ENCODE assay signal across 27 mouse cellular contexts in genomic region chr1:135000527-135000926, GRCm38 (mm10). TPM values are rescaled to one million over a fixed set of nuclear protein-coding genes. Genes with fewer than 3 reads are reported as not detected.
DNase-seq lines count a peak whose midpoint lies in the region; ATAC-seq and TF ChIP-seq lines count a peak whose summit lies in the region.
"Had no signal": no experiment of that assay in that cellular context is flagged by ENCODE, and none has a peak within 500 bp of the region (broad histone marks: within the 10 kb centered on the region; RNA-seq: fewer than 3 reads in every experiment).

No protein-coding gene starts in this region.

- TF ChIP-seq CTCF in intestine, postnatal 0 days (IDR thresholded peaks at IDR 0.05; ENCODE audit: low read depth), result no peak

- H3K36me3 ChIP-seq in intestine, postnatal 0 days (ENCODE audit: control insufficient read depth, insufficient read depth), result no peaks in the 10 kb centered on the region
- H3K36me3 ChIP-seq: embryonic facial prominence, embryonic 13.5 days; forebrain, embryonic 12.5 days; heart, embryonic 15.5 days; limb, embryonic 13.5 days; liver, embryonic 13.5 days; lung, embryonic 15.5 days; neural tube, embryonic 15.5 days had no signal

- WGBS in intestine, postnatal 0 days, result 79% methylated on average over 9 of the region's 9 CpGs

- intact Hi-C loops in left cerebral cortex, postnatal 4 days (cut with DNase I), result no loop called here

- H3K4me1 ChIP-seq in intestine, postnatal 0 days (replicated peaks; ENCODE audit: control insufficient read depth, insufficient read depth, low read length), result no peaks in the 10 kb centered on the region
- H3K4me1 ChIP-seq: liver, embryonic 13.5 days; lung, embryonic 15.5 days had no signal

- H3K27me3 ChIP-seq in intestine, postnatal 0 days (replicated peaks; ENCODE audit: control insufficient read depth, insufficient read depth, low read length), result no peaks in the 10 kb centered on the region
- H3K27me3 ChIP-seq: embryonic facial prominence, embryonic 13.5 days; forebrain, embryonic 12.5 days; heart, embryonic 15.5 days; liver, embryonic 13.5 days; neural tube, embryonic 15.5 days had no signal

- H3K27ac ChIP-seq in intestine, postnatal 0 days (ENCODE audit: low read depth, low read length), result no peak overlapping the region
- H3K27ac ChIP-seq: embryonic facial prominence, embryonic 13.5 days; forebrain, embryonic 12.5 days; heart, embryonic 15.5 days; hindbrain, embryonic 14.5 days; layer of hippocampus, adult 2 months; limb, embryonic 13.5 days; liver, embryonic 13.5 days; lung, embryonic 15.5 days; neural tube, embryonic 15.5 days had no signal

- H3K9me3 ChIP-seq in intestine, postnatal 0 days (ENCODE audit: control insufficient read depth), result no peaks in the 10 kb centered on the region
- H3K9me3 ChIP-seq: embryonic facial prominence, embryonic 13.5 days; forebrain, embryonic 12.5 days; heart, embryonic 15.5 days; limb, embryonic 13.5 days; liver, embryonic 13.5 days; lung, embryonic 15.5 days; neural tube, embryonic 15.5 days had no signal

- no peak overlapping the region for H3K4me3 ChIP-seq in intestine, postnatal 0 days (ENCODE audit: low read depth, low read length)
- H3K4me3 ChIP-seq: embryonic facial prominence, embryonic 13.5 days; erythroblast, embryonic 14.5 days; forebrain, embryonic 12.5 days; heart, embryonic 15.5 days; layer of hippocampus, adult 2 months; limb, embryonic 13.5 days; liver, embryonic 13.5 days; lung, embryonic 15.5 days; neural tube, embryonic 15.5 days had no signal

- peak; percentile 75 for ATAC-seq in megakaryocyte progenitor cell, adult 5-6 weeks (replicated peaks; ENCODE audit: poor library complexity)
- no peak for ATAC-seq in intestine, postnatal 0 days

- DNase-seq in 416B (ENCODE audit: low read depth), result peak; percentile 33
- DNase-seq in A20 (ENCODE audit: low read depth, low spot score), result peak; percentile 26
- DNase-seq in ZHBTc4 (ENCODE audit: low read depth, low spot score), result peak; percentile 29
- no peak for DNase-seq in lung, postnatal 36 days
- no peak for DNase-seq in kidney, adult 9 months
- DNase-seq in left cerebral cortex, postnatal 4 days, result no peak
- DNase-seq: cerebellum, adult 18-20 months; cerebellum, postnatal 25 days; embryo, embryonic 11 days; gastrocnemius, postnatal 36 days; heart, postnatal 36 days; kidney, adult 8-10 months; kidney, postnatal 25 days; liver, embryonic 13.5 days; lung, postnatal 4 days had no signal

- no peak overlapping the region for H3K4me2 ChIP-seq in intestine, postnatal 0 days (replicated peaks; ENCODE audit: low read depth)
- H3K4me2 ChIP-seq: embryonic facial prominence, embryonic 13.5 days; forebrain, embryonic 12.5 days; heart, embryonic 15.5 days; hindbrain, embryonic 14.5 days; limb, embryonic 13.5 days; liver, embryonic 13.5 days; lung, embryonic 15.5 days; midbrain, embryonic 11.5 days; neural tube, embryonic 15.5 days had no signal

- no peak overlapping the region for H3K9ac ChIP-seq in intestine, postnatal 0 days (ENCODE audit: low read depth, low read length)
- H3K9ac ChIP-seq: embryonic facial prominence, embryonic 13.5 days; forebrain, embryonic 12.5 days; heart, embryonic 15.5 days; hindbrain, embryonic 14.5 days; limb, embryonic 13.5 days; liver, embryonic 13.5 days; lung, embryonic 15.5 days; neural tube, embryonic 15.5 days had no signal

RNA-seq across cellular contexts. Expression of gene Ube2t, which starts 38.2 kb away (rescaled TPM):
- total RNA-seq in megakaryocyte progenitor cell, adult 5-6 weeks (2015), result 53.3 and 56.6 TPM in 2 replicates
- total RNA-seq in megakaryocyte progenitor cell, adult 5-6 weeks (2017), result 16.1 and 20.1 TPM in 2 replicates
- 9.4 and 12.3 TPM in 2 replicates for polyA plus RNA-seq in intestine, postnatal 0 days (2015; fragmentation: Nextera tagmentation; extraction: Ambion mirVana)
- total RNA-seq in left cerebral cortex, postnatal 4 days (2021), result 1 to 10 TPM; 2.3 to 3.0 TPM

RNA-seq across cellular contexts. Expression of gene Ppp1r12b, which starts 44.8 kb away (rescaled TPM):
- total RNA-seq in megakaryocyte progenitor cell, adult 5-6 weeks (2015), result 7.4 and 7.5 TPM in 2 replicates
- total RNA-seq in megakaryocyte progenitor cell, adult 5-6 weeks (2017), result 5.6 and 7.8 TPM in 2 replicates
- 11.5 and 13.0 TPM in 2 replicates for polyA plus RNA-seq in intestine, postnatal 0 days (2015; fragmentation: Nextera tagmentation; extraction: Ambion mirVana)
- 10 to 100 TPM; 61.4 to 62.1 TPM for total RNA-seq in left cerebral cortex, postnatal 4 days (2021)

Comparison
In these comparisons a context has a peak if more than half of its experiments do, and no peak if none do; other contexts are left out.
1. DNase-seq: peak in 416B (single experiment), A20 (single experiment) and ZHBTc4 (single experiment); none in lung, postnatal 36 days (single experiment), kidney, adult 9 months (single experiment) and left cerebral cortex, postnatal 4 days (single experiment).
2. RNA of gene Ube2t, which starts 38.2 kb away (total RNA-seq): 16.1 to 56.6 TPM in megakaryocyte progenitor cell, adult 5-6 weeks; 2.3 to 3.0 TPM in left cerebral cortex, postnatal 4 days; every median in the first group is over 4 times any median in the second.
3. RNA of gene Ppp1r12b, which starts 44.8 kb away (total RNA-seq): 61.4 to 62.1 TPM in left cerebral cortex, postnatal 4 days; 5.6 to 7.8 TPM in megakaryocyte progenitor cell, adult 5-6 weeks; every median in the first group is over 4 times any median in the second.